Mouse (Mus musculus) cortical plate, adult 2 months (tissue): ENCODE results near the gene 4933415A04Rik.

Source experiments
- CTCF ChIP-seq: fragments of 200-500 bp; IDR thresholded peaks from 2 replicates; pipeline ENCODE4 v1.5.1; 2011; ENCODE audit warnings: mild to moderate bottlenecking, control low read depth, low read length; ENCODE audit not compliant: insufficient read depth; ENCODE audit errors: extremely low read depth
- POLR2A ChIP-seq: fragments of 200-500 bp; IDR thresholded peaks from 2 replicates; pipeline ENCODE4 v1.6.1; 2011; ENCODE audit warnings: mild to moderate bottlenecking, low read length, control low read depth; ENCODE audit not compliant: insufficient read depth; ENCODE audit errors: extremely low read depth

GRCm38 (mm10) chr11:43569188-43569587, 17.7 kb upstream of the 4933415A04Rik start:
- TF ChIP-seq CTCF = no peak
- no peak for TF ChIP-seq POLR2A
